Mouse (Mus musculus): Measurements from ENCODE around the gene Tub.

Gene Tub

DNA sequence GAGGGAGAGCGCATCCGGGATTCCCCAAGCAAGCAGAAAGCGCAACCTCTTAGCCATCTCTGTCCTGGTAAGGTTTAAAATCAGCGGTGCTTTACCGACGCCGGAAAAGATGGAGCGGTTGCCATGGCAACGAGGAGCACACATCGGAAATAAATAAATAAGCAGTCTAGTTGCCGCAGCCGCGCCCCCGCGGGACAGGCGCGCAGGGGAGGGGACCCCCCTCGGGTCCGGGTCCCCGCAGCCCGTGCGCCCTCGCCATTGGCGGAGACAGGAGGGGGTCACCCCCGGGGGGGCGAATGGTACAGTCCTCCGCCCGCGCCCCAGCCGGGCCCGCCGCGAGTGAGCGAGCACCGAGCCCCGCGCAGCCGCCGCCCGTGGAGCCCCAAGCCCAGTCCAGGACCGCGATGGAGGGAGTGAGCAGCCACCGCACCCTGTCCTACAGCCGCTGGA is at the start of gene Tub:
TSS of gene Tub (plus strand) at position 27 of the 450 bp plus-strand sequence.
- peak; percentile 11 for DNase-seq (ENCODE audit: low spot score)

DNA sequence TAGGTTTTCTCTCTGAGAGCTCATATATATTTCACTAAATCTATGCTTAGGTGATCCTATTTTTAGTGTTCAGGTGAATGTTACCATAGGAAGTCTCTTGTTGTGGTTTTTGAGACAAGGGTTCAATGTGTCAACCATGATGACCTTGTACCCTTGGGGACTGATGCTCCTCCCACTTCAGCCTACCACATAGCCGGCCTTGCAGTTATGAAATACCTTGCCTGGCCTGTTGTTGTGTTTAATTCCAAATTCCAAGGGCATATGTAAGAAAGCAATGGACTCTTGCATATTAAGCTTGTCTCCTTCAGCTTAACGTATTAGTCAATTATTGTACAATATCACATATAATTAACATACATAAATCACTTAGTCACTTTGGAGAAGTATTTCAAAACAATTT is 46.2 kb upstream of the Tub start:
- DNase-seq (ENCODE audit: low spot score), result no peak

DNA sequence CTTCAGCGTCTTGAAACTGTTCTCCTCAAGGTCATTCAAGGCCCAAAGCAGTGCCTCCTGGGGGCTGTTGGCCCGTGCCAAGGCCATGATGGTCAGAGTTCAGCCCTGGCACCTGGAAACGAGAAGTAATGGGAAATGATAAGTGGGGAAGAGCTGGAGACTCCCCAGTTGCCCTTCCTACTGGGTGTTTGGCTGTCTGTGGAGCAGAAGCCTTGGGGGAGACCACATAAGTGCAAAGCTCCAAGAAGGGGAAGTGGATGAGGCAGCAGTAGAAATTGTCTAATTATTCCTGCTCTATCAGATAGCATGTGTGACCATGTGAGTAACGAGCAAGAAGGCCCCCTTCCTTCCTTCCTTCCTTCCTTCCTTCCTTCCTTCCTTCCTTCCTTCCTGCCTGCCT is 23.1 kb upstream of the Tub start:
- DNase-seq (ENCODE audit: low spot score), result no peak

DNA sequence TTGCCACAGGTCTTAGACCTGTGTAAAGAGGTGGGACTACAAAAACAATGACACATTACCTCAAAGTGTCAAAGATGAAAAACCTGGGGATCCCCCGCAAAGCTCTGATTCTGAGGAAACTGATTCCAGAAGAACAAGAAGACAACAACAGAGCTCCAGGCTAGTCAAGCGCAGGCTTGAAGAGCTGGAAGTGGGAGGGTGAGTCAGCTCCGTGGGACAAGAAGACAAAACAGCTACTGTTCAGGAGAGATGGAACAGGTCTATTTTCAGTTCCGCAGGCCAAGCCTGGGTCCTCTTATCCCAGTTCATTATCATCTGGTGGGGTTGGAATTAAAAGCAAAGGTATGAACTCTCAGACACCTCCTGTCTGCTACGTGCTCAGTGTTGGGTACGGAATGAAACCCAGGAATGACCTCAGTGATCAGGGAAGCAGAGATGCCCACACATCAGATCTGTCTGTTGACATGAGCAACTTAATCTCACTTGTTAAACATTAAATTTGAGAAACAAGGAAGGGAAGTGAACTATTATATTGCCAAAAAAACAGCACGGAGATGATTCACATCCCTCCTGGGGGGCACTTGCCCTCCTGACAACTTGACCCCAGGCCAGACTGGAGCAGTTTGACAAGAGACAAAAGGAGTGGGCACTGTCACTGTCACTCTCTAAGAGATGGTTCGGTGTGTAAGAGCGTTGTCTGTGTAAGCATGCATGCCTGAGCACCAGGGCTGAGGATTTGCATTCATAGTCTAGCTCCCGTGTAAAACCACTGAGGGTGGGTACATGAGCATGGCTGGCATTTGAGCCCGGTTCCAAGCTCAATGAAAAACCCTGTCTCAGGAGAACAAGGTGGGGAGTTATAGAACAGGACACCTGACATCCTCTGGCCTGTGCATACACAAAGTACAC is 21.6 kb upstream of the Tub start:
- DNase-seq (ENCODE audit: low spot score), result no peak

DNA sequence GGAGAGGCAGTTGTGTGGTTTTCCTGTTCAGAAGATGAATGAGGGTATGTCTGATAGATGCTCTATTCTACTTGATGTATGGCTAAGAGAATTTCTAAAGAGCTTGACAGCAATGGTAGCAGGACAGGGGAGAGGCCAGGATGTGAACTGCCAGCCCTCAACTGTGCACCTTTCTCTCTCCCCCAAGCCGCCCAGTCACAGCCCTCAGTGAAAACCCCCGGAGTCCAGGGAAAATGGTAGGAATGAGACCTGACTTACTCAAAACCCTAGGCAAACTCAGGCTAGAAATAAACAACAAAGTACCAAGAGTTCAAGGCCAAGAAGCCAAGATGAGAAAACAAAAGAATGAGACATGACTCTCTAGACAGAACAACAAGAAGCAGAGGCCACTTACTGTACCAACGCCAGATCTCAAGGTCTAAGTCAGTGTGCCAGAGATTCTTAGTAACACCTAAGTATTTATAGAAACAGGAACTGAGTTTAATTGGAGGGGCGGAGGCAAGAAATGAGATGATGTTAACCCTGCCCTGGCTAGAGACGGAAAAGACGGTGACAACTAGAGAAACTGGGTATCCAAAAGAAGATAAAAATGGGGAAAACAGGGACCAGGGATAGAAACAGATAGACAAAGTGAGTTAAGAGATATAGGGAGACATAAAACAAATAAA is 20.3 kb upstream of the Tub start, which contains the start of gene Nlrp10:
TSS of gene Nlrp10 (minus strand) at position 453 of the 668 bp plus-strand sequence.
- DNase-seq (ENCODE audit: low spot score), result no peak

DNA sequence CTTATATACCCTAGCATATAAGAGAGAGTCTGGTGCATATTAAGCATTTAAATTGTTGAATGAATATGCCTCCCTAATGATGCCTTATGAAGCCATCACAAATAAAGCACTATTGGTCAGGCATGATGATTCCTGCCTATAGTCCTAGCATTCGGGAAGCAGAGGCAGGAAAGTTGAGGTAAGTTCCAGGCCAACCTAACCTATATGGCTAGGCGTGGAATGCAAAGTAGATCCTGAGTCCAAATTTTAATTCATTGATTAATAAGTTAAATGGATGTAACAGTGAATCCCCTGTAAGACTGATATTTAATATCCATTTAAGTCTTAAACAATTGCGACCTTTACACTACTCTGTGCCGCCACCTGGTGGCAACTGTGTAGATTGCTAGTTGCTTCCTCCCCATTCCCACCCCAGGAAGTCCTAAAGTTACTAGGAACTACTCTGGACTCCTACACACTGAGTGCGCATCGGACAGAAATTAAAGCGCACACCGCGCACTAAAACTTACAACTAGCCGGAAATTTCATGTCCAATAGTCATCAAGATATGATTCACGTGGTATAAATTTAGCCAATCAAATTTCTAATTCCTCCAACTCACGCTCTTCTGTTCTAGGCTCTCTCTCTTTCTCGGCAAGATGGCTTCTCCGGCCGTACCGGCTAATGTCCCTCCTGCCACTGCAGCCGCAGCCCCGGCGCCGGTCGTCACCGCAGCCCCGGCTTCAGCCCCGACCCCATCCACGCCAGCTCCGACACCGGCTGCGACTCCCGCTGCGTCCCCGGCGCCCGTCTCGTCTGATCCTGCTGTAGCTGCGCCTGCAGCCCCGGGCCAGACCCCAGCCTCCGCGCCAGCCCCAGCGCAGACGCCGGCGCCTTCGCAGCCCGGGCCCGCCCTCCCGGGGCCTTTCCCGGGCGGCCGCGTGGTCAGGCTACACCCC is 16.1 kb upstream of the Tub start, which contains the start of gene Eif3f:
TSS of gene Eif3f (plus strand) at position 624 of the 938 bp plus-strand sequence.
- peak; percentile 89 for DNase-seq (ENCODE audit: low spot score)

DNA sequence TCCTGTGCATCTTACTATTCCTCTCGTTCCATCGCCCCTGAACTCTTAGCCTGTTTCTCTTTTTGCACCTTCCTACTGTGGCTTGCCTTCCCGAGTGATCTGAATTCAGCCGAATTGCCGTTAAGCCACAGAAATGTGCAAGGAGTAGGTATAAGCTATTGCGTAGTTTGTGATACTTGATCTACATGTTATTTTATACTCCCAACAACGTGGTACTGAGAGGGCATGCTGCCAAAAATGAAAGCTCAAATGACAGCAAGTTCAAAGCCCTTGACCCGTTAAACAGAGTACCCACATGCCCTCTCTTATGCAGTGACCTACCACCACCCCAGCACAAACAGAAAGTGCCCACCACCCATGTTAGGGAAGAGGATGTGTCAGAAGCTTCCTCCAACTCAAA is 15.3 kb upstream of the Tub start:
- no peak for DNase-seq (ENCODE audit: low spot score)

DNA sequence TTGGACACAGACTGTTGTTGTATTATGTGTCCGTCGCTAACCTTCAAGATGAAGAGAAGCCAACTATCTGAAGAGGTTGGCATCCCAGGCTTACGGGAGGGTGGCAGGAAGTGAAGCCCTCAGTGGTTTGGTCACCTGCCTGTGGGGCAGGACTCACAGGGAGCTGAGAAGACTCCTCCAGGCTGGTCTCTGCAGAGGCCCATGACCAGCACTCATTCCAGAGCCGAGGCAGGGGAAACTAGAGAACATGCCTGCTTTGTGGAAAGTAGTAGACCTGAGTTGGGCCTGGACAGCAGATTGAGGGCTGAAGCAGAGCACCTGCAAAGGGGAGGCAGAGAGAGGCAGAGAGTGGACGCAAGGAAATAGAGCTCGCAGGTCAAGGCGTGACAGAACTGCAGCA is 14.7 kb upstream of the Tub start:
- DNase-seq (ENCODE audit: low spot score), result no peak

DNA sequence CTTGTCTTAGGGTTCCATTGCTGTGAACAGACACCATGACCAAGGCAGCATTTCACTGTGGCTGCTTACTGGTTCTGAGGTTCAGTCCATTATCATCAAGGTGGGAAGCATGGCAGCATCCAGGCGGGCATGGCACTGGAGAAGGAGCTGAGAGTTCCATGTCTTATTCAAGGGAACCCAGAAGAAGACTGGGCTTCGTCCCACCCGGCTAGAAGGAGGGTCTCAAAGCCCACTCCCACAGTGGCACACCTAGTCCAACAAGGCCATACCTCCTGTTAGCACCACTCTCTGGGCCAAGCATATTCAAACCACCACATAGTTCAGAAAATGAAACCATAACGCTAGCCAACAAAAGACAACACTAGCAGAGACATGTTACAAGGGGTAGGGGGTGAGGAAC is 13.5 kb upstream of the Tub start:
- DNase-seq (ENCODE audit: low spot score), result no peak

DNA sequence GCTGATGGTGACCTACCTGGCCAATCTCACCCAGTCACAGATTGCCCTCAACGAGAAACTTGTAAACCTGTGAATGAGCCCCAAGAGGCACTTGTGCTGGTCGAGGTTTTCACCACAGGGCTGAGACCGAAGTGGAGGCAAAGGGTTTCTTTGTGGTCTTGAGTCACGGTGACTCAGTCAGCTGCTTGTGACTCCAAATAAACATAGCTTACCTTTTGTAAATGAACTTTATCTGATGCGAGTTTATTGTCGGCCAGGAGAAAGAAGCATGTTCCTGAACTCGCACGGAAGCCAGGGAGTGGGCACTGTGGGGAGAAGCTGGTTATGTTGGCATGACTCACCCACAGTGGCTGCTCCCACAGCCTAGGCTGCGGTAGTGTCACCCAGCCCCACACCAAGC is 8.7 kb upstream of the Tub start:
- peak; percentile 10 for DNase-seq (ENCODE audit: low spot score)

DNA sequence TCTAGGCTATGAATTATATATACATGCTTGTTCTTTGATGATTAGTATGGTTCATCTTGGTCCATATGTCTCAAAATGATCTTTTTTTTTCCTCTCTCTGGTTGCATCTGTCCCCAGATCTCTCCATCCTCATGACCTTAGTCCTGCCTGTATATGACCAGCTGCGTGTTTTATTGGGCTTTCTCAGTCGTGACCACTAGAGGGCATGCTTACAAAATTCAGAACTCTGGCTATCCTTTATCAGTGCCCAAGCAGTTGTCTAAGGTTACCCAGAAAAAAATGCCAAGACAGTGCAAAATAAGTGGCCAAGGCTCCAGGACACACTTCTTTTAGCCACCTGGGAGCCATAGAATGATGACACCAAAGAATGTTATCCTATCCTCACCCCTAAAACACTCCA is 6.1 kb upstream of the Tub start:
- peak; percentile 19 for DNase-seq (ENCODE audit: low spot score)

DNA sequence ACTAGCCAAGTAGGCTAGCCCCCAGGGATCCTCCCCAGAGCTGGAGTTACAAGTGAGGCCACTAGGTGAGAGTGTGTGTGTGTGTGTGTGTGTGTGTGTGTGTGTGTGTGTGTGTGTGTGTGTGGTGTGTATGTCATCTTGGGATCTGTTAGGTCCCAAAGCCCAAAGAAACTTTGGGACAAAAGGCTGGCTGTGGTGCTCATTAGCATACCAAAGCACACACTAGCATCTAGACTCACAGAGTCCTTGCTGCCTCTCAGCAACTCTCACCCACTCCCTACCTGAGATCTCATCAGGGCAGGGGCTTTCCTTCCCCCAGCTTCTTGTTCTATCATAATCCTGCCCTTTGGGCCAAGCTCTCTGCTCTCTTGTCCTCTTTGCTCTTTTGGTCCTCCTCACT is 1.5 kb upstream of the Tub start:
- DNase-seq (ENCODE audit: low spot score), result no peak

DNA sequence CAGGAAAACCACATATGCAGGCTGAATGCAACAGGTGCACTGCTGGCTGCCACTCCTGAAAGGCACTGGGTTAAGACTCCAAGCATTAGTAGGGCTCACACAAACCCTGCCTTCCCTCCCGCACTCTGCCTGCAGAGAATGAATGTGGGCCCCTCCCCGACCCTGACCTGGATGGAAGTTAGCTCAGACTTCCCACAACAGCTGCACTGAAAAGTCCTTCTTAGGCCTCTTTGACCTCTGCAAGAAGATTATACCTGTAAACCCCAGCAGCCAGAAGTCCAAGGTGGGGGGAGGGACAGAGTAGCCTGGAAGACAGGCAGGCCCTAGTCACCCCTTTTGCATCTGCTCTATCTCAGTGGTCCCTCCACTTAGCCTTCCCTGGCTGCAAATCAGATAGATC is 837 bp upstream of the Tub start:
- no peak for DNase-seq (ENCODE audit: low spot score)

DNA sequence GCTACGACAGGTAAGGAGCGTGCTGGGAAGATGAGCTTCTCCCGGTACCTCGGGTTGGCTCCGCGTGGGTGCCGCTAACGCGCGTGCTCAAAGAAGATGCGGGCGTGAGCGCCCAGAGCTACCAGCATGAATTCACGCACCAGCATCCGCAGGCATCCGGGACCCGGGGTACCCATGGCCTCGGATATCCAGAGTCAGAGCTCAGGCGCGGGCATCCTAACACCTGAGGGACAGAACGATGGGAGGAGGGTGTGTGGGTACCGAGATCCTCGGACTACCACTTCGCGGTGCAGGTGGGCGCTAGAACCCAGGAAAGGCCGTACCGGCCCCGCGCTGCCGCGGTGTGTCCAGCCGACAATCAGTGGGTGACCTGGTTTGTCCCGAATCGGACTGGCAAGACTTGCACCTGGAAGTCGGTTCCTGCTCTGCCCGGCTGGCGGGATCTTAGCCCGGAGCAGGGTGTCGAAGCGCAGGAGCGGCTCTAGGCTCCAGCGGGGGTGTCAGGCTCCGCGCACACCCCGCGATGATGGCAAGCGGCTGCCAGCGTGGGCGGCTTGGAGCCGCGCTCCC is 709 bp downstream of the Tub start:
- DNase-seq (ENCODE audit: low spot score), result no peak

DNA sequence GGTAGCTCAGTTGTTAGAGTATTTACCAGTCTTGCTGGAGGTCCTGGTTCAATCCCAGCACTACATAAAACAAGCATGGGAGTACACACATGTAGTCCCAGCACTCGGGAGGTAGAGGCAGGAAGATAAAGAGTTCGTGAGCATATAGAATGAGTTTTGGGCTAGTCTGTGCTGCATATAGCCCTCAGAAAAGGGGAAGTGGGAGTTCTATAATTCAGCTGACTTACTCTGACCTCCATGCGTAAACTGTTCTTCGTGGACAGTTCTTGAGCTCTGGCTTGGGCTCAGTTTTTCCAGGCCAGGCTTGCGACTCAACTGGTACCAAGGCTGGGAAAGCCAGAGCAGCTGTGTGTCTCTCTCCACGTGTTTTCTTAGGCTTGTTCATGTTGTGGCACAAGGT is 2.7 kb downstream of the Tub start:
- no peak for DNase-seq (ENCODE audit: low spot score)

DNA sequence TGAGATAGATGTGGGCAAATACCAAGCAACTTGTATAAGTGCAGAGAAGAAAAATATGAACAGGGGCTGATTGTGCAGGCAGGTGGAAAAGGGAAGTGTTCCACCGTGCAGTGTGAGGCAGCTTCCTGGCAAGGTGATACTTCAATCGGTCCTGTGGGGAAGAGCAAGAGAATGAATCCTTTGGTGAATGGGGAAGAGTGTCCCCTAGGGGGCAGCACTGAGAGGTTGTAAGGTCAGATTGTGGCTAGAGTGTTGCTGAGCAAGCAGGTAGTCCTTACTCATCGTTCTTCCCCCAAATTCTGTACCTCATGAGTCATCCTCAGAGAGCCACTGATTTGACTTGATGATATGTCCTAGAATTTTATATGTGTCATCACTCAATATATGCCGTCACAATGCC is 4.0 kb downstream of the Tub start:
- DNase-seq (ENCODE audit: low spot score), result no peak

DNA sequence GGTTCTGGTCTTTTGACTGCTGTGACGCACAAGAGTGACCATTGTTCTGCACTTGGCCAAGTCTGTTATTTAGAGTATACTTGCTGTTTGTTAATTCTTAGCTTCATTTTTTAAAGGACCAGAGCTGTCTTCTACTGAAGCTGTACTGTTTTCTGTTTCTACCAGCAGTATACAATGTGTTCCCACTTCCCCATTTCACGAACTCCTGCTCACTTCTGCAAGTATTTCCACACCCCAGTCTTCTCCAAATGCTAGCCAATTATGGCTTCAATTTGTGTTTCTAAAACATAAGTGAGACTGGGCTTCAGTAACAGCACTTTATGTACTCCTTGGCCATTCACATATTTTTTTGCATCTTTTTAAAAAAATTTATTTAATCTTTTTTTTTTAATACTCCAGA is 7.6 kb downstream of the Tub start:
- no peak for DNase-seq (ENCODE audit: low spot score)

DNA sequence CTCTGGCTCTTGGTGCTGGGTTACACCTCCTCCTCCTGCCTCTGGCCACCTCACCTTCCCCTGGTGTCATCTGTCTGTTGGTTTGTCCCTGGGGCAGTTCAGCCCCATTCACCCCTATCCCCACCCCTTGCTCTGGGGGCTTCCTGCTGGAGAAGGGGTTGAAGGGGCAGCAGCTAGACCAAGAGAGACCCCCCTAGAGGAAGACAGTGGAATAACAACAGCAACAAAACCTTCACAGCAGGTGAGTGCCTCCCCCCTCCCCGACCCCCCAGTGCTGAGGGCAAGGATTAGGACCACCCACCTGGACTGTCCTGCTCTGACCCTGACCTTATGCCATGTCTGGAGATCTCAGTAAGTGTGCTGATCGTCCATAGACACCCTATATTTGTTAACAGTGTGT is 15.8 kb downstream of the Tub start:
- no peak for DNase-seq (ENCODE audit: low spot score)

DNA sequence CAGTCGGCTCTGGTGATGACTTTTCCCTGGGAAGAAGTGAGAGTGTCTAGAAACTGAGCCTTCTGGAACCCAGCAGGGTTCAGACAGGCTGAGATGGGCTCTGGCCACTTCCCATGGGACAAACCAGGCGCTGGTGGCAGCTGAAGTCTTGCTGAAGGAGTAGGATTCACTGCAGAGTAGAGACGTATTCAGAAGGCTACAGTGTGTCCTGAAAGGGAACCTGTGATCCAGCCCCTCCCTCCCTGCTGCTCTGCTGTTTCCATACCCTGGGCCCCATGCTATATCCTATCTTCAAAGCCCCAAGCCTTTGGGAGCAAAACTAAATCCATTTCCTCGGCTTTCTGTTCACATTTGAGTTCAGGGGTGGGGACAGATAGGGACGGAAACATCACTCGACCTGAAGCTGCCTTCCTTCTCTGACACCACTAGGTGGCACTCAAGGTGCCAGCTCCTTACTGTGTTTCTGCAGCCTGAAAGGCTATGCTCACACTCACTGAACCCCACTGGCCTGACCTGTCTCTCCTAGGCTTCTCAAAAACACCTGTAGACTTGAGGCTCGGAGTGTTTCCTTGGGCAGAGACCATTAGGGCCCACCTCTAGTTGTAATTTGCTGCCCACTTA is 16.7 kb downstream of the Tub start:
- peak; percentile 40 for DNase-seq (ENCODE audit: low spot score)

DNA sequence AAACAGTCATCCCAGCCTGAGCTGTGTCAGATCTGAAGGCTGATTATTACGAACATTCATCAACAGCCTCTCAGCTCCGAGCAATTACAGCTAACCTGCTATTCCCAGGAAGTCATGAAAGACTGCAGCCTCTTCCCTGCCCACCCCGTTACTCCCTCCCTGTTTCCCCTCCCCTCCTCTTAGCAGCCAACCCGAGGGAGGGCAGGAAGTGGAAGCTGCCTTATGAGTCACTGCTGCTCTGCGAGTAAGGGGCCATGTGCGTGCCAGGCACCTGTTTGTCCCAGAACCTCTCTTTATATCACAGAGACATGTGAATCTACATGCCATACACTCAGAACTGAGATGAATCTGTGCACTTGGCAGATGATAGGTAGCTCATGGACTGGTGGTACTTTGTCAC is 18.1 kb downstream of the Tub start:
- no peak for DNase-seq (ENCODE audit: low spot score)

DNA sequence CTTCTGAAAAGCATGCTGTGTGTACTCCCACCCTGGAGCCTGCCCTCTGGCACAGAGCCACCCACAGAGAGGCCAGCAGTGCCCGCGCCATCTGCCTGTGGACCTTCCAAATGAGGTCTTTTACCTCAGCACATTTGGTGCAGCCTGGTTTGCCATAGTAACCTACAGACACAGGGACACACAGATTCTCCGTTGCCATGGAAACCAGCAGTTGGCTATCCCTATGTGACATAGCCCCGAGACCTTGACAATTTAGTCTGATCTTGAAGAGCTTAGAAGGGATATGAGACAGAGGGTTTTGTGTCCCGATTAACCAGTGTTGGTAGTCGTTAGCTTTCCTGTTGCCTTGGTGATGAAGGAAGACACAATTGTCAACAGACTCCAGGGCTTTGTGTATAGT is 22.1 kb downstream of the Tub start:
- DNase-seq (ENCODE audit: low spot score), result no peak

Measured in urinary bladder, postnatal 25 days (tissue).